Mouse (Mus musculus): ENCODE results near the gene Fmnl2. TPM values are rescaled to one million over a fixed set of nuclear protein-coding genes. Genes with fewer than 3 reads are reported as not detected.

Fmnl2 gene
- polyA plus RNA-seq, 1 experiment: 21.4 TPM

DNA sequence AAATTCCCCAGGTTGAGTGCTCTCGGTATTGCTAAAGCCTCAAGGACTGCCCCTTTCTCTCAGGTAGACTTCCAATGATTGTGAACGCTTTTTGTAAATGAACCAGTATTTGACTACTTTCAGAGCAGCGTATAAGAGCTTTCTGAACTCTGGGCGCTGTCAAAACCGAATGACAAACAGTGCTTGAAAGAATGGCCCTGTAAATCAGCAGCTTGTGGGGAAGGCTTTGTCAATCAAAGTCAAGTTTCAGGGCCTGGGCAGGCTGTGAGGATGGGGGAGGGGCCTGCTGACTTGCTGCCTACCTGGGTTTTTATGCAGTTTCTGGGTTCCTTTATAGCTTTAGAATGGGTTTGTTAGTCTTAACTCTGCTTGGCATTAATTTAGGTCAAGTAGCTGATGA lies 56.1 kb downstream of the Fmnl2 start:
- no peak for DNase-seq (ENCODE audit: low spot score)

GRCm38 (mm10) chr2:52915536-52915935 lies 57.9 kb downstream of the Fmnl2 start:
- DNase-seq (ENCODE audit: low spot score): no peak

- no peak for DNase-seq (ENCODE audit: low spot score)
These were observed 60.4 kb downstream of the Fmnl2 start for GRCm38 (mm10) chr2:52918094-52918493.

DNA sequence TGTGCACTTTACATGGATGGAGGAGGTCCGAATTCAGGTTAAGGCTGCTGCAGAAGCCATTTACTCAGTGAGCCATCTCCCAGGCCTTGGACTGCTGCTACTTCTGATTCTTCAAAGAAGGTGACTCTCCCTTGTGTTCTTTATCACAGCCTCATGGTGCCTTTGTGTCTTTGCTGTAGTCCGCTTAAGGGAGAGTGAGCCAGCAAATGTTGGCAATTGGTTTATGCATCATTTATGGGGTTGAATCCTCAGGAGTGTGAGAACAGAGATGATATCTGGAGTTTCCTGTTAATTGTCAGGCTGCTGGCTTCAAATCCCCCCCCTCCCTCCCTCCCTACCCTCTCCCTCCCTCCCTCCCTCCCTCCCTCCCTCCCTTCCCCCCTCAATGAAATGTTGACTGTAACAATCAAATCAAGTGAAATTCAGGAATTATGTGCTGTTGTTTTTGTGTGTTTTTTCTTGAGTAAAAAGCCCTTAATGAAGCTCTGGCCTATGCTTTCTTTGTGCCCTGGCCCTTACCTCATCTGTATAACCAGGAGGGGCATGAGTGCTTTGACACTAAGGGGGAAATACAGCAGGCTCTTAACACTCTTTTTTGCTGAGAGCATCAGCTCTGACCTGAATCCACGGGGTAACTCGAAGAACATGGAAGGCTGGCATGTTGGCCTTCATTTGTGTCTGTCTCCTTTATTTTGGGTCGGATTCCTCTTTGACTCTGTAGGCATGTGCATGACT lies 63.2 kb downstream of the Fmnl2 start:
- DNase-seq (ENCODE audit: low spot score): no peak

GRCm38 (mm10) chr2:52925062-52925461 lies 67.4 kb downstream of the Fmnl2 start:
- no peak for DNase-seq (ENCODE audit: low spot score)

DNA sequence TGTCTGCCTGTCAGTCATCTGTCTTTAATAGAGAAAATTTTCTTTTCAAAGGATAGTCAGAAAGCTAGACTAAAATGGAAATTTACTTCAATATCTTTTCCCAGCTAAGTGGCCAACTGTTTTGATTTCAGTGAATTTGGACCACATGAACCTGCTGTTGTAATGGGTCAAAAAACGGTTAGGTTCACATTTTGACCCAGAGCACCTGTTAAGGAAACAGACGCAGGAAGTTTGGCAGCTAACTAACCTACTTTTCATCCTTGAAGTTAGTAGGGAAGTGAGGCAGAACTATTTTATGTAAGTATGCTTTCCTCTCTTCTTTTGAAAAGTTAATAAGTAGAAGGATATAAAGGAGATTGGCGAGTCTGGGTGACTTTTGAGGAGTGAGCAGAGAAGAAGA lies 69.7 kb downstream of the Fmnl2 start:
- DNase-seq (ENCODE audit: low spot score): no peak

DNA sequence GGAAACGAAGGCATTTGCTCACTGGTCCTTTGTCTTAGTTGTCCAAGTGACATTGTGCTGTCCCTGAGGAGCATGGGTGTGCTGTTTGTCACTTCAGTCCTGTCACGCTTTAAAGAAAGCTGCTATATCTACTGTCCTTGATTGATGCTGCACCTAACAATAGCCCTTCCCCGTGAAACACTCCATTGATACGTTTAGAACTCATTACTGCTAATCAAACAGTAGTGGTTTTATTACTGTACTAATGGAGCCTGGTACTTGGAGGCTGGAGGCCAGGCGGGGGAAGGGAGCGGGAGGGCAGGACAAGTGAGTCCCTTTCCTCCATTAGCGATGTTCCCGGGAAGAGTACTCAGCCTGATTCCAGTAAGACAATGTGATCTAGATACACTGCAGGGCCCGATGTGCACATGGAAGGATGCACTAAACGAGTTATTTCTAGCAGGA lies 70.2 kb downstream of the Fmnl2 start:
- DNase-seq (ENCODE audit: low spot score): no peak

DNA sequence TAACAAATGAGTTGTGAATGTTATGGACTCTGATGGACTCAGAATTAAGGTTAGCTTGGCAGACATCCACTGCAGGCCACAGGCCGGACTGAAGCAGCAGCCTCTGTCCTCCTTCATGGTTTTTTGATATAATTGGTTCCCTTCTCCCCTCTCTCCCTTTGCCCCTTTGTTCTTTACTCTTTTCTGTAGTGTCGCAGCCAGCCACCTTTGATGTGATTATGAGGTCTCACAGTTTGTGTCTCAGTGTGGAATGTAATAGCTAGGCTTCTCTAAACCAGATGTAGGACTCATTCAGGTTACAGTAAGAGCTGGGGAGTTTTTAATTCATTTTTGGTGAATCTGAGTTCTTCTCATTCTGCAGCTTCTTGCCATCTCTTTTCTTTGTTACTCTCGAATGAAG lies 70.7 kb downstream of the Fmnl2 start:
- DNase-seq (ENCODE audit: low spot score): no peak

- no peak for DNase-seq (ENCODE audit: low spot score)
These were observed 72.6 kb downstream of the Fmnl2 start for GRCm38 (mm10) chr2:52930106-52930868.

- DNase-seq (ENCODE audit: low spot score): no peak
These were observed 73.7 kb downstream of the Fmnl2 start for GRCm38 (mm10) chr2:52931315-52931714.

DNA sequence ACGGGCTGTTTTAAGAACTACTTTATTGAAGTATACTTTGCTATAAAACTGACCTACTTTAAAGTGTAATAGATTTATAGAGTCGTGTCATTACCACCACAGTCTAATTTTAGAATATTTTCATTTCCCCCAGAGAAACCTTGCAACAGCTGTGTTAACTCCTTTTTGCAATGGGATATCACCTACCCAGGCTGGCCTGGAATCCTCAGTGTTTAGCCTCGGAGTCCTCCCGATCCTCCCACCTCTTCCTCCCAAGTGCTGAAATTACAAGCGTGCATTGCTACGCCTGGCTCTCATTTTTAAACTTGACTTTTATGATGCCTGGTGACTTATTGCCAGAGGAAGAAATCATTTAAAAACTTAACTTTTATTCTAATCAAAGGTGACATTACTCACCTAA lies 78.2 kb downstream of the Fmnl2 start:
- no peak for DNase-seq (ENCODE audit: low spot score)

- no peak for DNase-seq (ENCODE audit: low spot score)
These were observed 80.9 kb downstream of the Fmnl2 start for GRCm38 (mm10) chr2:52938351-52939074.

GRCm38 (mm10) chr2:52943644-52944423 lies 86.2 kb downstream of the Fmnl2 start:
- no peak for DNase-seq (ENCODE audit: low spot score)

DNA sequence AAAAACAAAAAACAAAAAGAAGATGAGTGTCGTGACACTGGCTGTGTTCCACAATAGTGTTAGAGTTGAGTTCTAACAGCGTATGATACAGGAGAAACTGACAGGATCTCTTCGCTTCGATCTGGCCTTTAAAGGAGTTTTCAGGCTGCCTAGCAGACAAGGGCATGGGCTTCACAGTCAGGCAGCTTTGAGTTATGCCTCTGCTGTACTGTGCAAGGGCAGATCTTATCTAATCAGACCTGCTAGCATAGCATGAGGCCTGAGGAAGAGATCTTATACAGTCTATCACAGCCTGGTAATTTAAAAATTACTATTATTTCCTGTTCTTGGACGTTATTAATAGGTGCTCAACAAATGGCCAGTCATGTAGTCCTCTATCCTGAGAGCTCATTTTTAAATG lies 86.9 kb downstream of the Fmnl2 start:
- DNase-seq (ENCODE audit: low spot score): no peak

DNA sequence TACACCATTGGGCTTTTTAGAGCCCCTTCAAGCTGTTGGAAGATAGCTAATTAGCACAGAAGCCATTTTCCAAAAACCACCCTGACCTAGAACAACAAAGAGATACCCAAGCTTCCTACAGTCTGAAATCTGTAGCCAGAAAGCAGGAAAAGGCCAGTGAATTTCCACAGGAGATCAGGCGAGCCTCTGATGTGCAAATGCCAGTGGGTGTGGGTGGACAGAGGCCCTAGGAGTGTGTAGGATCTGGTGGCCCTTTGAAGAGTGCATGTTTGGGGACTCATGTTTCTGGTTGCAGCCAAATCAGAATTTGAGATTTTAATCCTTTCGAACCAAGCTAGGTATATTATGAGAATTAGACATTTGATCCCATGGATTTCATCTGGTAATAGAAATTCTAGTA lies 88.4 kb downstream of the Fmnl2 start:
- DNase-seq (ENCODE audit: low spot score): no peak

DNA sequence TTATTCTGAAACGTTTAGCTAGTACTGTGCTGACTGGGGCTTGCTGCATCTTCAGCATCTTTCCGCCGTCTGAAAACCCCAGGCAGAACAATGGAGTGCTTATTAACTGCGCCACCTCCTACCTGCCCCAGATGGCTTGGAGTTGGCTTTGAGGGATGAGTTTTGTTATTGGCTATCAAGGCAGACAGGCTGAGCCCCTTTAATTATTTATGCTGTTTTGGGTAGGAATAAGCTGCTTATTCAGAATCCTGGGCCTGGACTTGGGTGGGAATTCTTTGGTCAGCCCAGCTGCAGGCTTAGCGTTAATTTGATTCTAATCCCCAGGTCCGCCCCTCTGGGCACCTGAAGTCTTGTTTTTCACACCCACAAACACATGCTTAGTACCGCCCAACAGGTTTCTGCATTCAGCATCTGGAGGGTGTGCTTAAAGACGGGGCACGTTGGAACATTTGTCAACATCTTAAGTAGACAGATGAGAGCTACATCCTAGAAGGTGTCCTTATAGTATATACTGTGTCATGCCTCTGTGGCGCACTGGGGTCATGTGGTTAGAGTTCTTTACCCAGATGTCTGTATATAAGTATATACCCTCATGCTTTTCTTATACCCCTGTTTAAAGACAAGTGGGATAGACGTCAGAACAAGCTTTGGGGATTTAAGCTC lies 89.0 kb downstream of the Fmnl2 start:
- DNase-seq (ENCODE audit: low spot score): no peak

DNA sequence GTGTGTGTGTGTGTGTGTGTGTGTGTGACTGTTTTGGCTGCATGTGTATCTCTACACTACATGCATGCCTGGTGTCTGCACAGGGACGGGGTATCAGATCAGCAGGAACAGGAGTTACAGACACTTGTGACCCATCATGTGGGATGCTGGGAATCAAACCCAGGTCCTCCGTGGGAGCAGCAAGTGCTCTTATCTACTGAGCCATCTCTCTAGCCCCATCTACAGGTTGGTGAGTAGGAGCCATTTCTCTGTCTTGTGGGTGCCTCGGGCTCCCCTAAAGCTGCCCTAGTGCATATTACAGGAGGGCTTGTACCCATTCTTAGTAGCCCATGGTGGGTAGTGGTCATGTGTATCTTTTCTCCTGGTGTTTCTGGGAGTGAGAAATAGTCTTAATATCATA lies 90.7 kb downstream of the Fmnl2 start:
- no peak for DNase-seq (ENCODE audit: low spot score)

- no peak for DNase-seq (ENCODE audit: low spot score)
These were observed 91.9 kb downstream of the Fmnl2 start for GRCm38 (mm10) chr2:52949556-52949955.

- DNase-seq (ENCODE audit: low spot score): no peak
These were observed 92.6 kb downstream of the Fmnl2 start for GRCm38 (mm10) chr2:52950226-52950625.

GRCm38 (mm10) chr2:52952202-52952730 lies 94.6 kb downstream of the Fmnl2 start:
- no peak for DNase-seq (ENCODE audit: low spot score)

DNA sequence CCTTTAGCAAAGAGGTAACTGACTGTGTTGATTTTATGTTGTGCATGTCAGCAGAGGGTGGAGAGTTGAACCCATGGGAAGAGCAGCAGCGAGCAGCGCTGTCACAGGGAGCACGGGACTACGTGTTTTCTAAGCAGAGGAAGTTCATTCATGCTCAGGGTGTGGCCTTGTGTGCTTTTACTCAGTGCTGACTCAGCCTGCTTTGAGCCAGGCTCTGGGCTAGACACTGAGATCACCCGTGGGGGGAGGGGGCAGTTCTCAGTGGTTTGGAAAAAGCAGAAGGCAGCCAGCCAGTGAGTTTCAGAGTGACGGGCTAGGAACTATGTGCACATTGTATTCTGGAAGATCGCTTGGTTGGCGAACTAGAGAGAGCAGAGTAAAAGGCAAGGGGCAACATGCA lies 97.4 kb downstream of the Fmnl2 start:
- DNase-seq (ENCODE audit: low spot score): peak; percentile 40
